ENCODE assay signal across 19 mouse cellular contexts in genomic region chr14:18221977-18222376, GRCm38 (mm10). TPM values are rescaled to one million over a fixed set of nuclear protein-coding genes. Genes with fewer than 3 reads are reported as not detected.
DNase-seq lines count a peak whose midpoint lies in the region; ATAC-seq and TF ChIP-seq lines count a peak whose summit lies in the region.
"Had no signal": no experiment of that assay in that cellular context is flagged by ENCODE, and none has a peak within 500 bp of the region (broad histone marks: within the 10 kb centered on the region; RNA-seq: fewer than 3 reads in every experiment).

No protein-coding gene starts in this region.

- H3K4me3 ChIP-seq in gastrocnemius, adult 2 months = no peak overlapping the region
- no peak overlapping the region for H3K4me3 ChIP-seq in intestine, embryonic 14.5 days (ENCODE audit: low read depth, low read length)
- no peak overlapping the region for H3K4me3 ChIP-seq in intestine, postnatal 0 days (ENCODE audit: low read depth, low read length)
- H3K4me3 ChIP-seq: embryonic facial prominence, embryonic 10.5 days; embryonic facial prominence, embryonic 12.5 days; forebrain, embryonic 13.5 days; forebrain, embryonic 15.5 days had no signal

- no peaks in the 10 kb centered on the region for H3K4me1 ChIP-seq in intestine, embryonic 14.5 days (replicated peaks; ENCODE audit: control insufficient read depth, insufficient read depth, low read length)
- no peaks in the 10 kb centered on the region for H3K4me1 ChIP-seq in intestine, postnatal 0 days (replicated peaks; ENCODE audit: control insufficient read depth, insufficient read depth, low read length)
- H3K4me1 ChIP-seq: embryonic facial prominence, embryonic 10.5 days; embryonic facial prominence, embryonic 12.5 days had no signal

- no peaks in the 10 kb centered on the region for H3K9me3 ChIP-seq in intestine, embryonic 14.5 days (ENCODE audit: control insufficient read depth, low read length)
- H3K9me3 ChIP-seq in intestine, postnatal 0 days (ENCODE audit: control insufficient read depth) = no peaks in the 10 kb centered on the region
- H3K9me3 ChIP-seq: embryonic facial prominence, embryonic 10.5 days; embryonic facial prominence, embryonic 12.5 days; forebrain, embryonic 13.5 days; forebrain, embryonic 15.5 days had no signal

- WGBS in intestine, embryonic 14.5 days = 93% methylated on average over 6 of the region's 6 CpGs
- 92% methylated on average over 6 of the region's 6 CpGs for WGBS in intestine, postnatal 0 days

- no peak for ATAC-seq in intestine, embryonic 14.5 days (replicated peaks; ENCODE audit: low FRiP score, low TSS enrichment, low read depth)
- ATAC-seq in intestine, postnatal 0 days = no peak
- ATAC-seq: forebrain, embryonic 13.5 days; forebrain, embryonic 15.5 days had no signal

- H3K27ac ChIP-seq in gastrocnemius, adult 2 months = peak overlapping the region; percentile 32; the same call in 1 of the 2 replicates
- no peak overlapping the region for H3K27ac ChIP-seq in intestine, embryonic 14.5 days (ENCODE audit: low read depth)
- no peak overlapping the region for H3K27ac ChIP-seq in intestine, postnatal 0 days (ENCODE audit: low read depth, low read length)
- H3K27ac ChIP-seq: embryonic facial prominence, embryonic 10.5 days; embryonic facial prominence, embryonic 12.5 days; forebrain, embryonic 13.5 days; forebrain, embryonic 15.5 days had no signal

- H3K4me2 ChIP-seq in intestine, embryonic 14.5 days (ENCODE audit: low read length) = no peak overlapping the region
- no peak overlapping the region for H3K4me2 ChIP-seq in intestine, postnatal 0 days (replicated peaks; ENCODE audit: low read depth)
- H3K4me2 ChIP-seq: embryonic facial prominence, embryonic 12.5 days; forebrain, embryonic 13.5 days; forebrain, embryonic 15.5 days had no signal

- no peak for TF ChIP-seq CTCF in gastrocnemius, adult 2 months (IDR thresholded peaks at IDR 0.05)
- TF ChIP-seq CTCF in intestine, postnatal 0 days (IDR thresholded peaks at IDR 0.05; ENCODE audit: low read depth) = no peak

- H3K27me3 ChIP-seq in intestine, embryonic 14.5 days (replicated peaks; ENCODE audit: control insufficient read depth, insufficient read depth, low read length) = no peaks in the 10 kb centered on the region
- H3K27me3 ChIP-seq in intestine, postnatal 0 days (replicated peaks; ENCODE audit: control insufficient read depth, insufficient read depth, low read length) = no peaks in the 10 kb centered on the region
- H3K27me3 ChIP-seq: embryonic facial prominence, embryonic 12.5 days; forebrain, embryonic 13.5 days; forebrain, embryonic 15.5 days had no signal

- DNase-seq in gastrocnemius, adult 2 months = no peak
- no peak for DNase-seq in gastrocnemius, adult 8-10 months (ENCODE audit: low spot score in 2 of 2)
- DNase-seq in intestine, embryonic 14.5 days (ENCODE audit: low spot score) = peak; percentile 10
- DNase-seq in urinary bladder, postnatal 14 days (ENCODE audit: low spot score) = peak; percentile 27
- no peak for DNase-seq in urinary bladder, postnatal 25 days (ENCODE audit: low spot score)
- DNase-seq in neural tube, embryonic 10.5 days (ENCODE audit: extremely low spot score, low spot score) = no peak
- DNase-seq: adrenal gland, adult 2 months; adrenal gland, postnatal 10 days; adrenal gland, postnatal 25 days; cerebellum, adult 11-12 months; cerebellum, adult 2 months; cerebellum, adult 9-10 months; cerebellum, postnatal 10 days; cerebellum, postnatal 25 days had no signal

- intact Hi-C loops in gastrocnemius, adult 2 months (cut with DNase I) = no loop called here

- no peak overlapping the region for H3K9ac ChIP-seq in intestine, embryonic 14.5 days (ENCODE audit: low read length)
- no peak overlapping the region for H3K9ac ChIP-seq in intestine, postnatal 0 days (ENCODE audit: low read depth, low read length)
- H3K9ac ChIP-seq: embryonic facial prominence, embryonic 12.5 days; forebrain, embryonic 13.5 days; forebrain, embryonic 15.5 days had no signal

- H3K36me3 ChIP-seq in intestine, embryonic 14.5 days (ENCODE audit: control insufficient read depth, insufficient read depth, low read length) = no peaks in the 10 kb centered on the region
- H3K36me3 ChIP-seq in intestine, postnatal 0 days (ENCODE audit: control insufficient read depth, insufficient read depth) = no peaks in the 10 kb centered on the region
- H3K36me3 ChIP-seq: embryonic facial prominence, embryonic 10.5 days; embryonic facial prominence, embryonic 12.5 days; forebrain, embryonic 15.5 days had no signal

RNA-seq across cellular contexts. Expression of gene Nr1d2, which starts 16.9 kb away (rescaled TPM):
- total RNA-seq in gastrocnemius, adult 2 months (2021) = 10 to 100 TPM; 49.9 to 91.6 TPM
- total RNA-seq in gastrocnemius, adult 8-10 months (2022) = 10 to 100 TPM; 82.6 to 91.5 (median 86.0) TPM
- 8.8 and 8.9 TPM in 2 replicates for polyA plus RNA-seq in intestine, embryonic 14.5 days (2014; fragmentation: Nextera tagmentation; extraction: Ambion mirVana)
- 7.2 and 7.6 TPM in 2 replicates for polyA plus RNA-seq in intestine, postnatal 0 days (2015; fragmentation: Nextera tagmentation; extraction: Ambion mirVana)

RNA-seq across cellular contexts. Expression of gene Nkiras1, which starts 49.0 kb away (rescaled TPM):
- 10 to 100 TPM; 30.1 to 44.9 TPM for total RNA-seq in gastrocnemius, adult 2 months (2021)
- 10 to 100 TPM; 31.0 to 33.9 (median 31.8) TPM for total RNA-seq in gastrocnemius, adult 8-10 months (2022)
- polyA plus RNA-seq in intestine, embryonic 14.5 days (2014; fragmentation: Nextera tagmentation; extraction: Ambion mirVana) = 12.7 and 13.3 TPM in 2 replicates
- polyA plus RNA-seq in intestine, postnatal 0 days (2015; fragmentation: Nextera tagmentation; extraction: Ambion mirVana) = 23.4 and 24.9 TPM in 2 replicates

RNA-seq across cellular contexts. Expression of gene Rpl15, which starts 49.2 kb away (rescaled TPM):
- total RNA-seq in gastrocnemius, adult 2 months (2021) = 100 to 1,000 TPM; 519 to 581 TPM
- 100 to 1,000 TPM; 522 to 585 (median 547) TPM for total RNA-seq in gastrocnemius, adult 8-10 months (2022)
- polyA plus RNA-seq in intestine, embryonic 14.5 days (2014; fragmentation: Nextera tagmentation; extraction: Ambion mirVana) = 533 and 537 TPM in 2 replicates
- 262 and 264 TPM in 2 replicates for polyA plus RNA-seq in intestine, postnatal 0 days (2015; fragmentation: Nextera tagmentation; extraction: Ambion mirVana)

Comparison
In these comparisons a context has a peak if more than half of its experiments do, and no peak if none do; other contexts are left out.
1. DNase-seq: peak in intestine, embryonic 14.5 days (single experiment) and urinary bladder, postnatal 14 days (single experiment); none in gastrocnemius, adult 2 months (single experiment), gastrocnemius, adult 8-10 months (0 of 2), urinary bladder, postnatal 25 days (single experiment) and neural tube, embryonic 10.5 days (single experiment).